Mouse (Mus musculus) adrenal gland, postnatal 14 days (tissue): Measurements from ENCODE around the gene Kifc1. TPM values are rescaled to one million over a fixed set of nuclear protein-coding genes. Genes with fewer than 3 reads are reported as not detected.

Experiments
- DNase-seq: peaks from one replicate; pipeline ENCODE4 v3.0.0; 2021; ENCODE audit warnings: mixed read lengths
- long read RNA-seq, 2 experiments: library from polyadenylated mRNA; stranded (forward); transcript quantifications; one replicate each; pipeline ENCODE4 v2.0.0; 2021
- total RNA-seq: library from RNA; stranded (reverse); gene quantifications from 2 replicates; pipeline ENCODE4 v1.2.3, GENCODE M21; 2021

Kifc1 gene
- 11.0 and 12.4 TPM in 2 replicates for total RNA-seq
- long read RNA-seq, experiment 1, transcript Kifc1-204 (11 exons, 2,357 nt): major isoform, 18 of 21 reads
- long read RNA-seq, experiment 1, partial matches to known transcripts: 0 of 21 reads
- long read RNA-seq, experiment 1, other reads (novel, unspliced or antisense): 3 of 21 reads
- long read RNA-seq, experiment 2, transcript Kifc1-204 (11 exons, 2,357 nt): major isoform, 5 of 9 reads
- long read RNA-seq, experiment 2, partial matches to known transcripts: 0 of 9 reads
- long read RNA-seq, experiment 2, other reads (novel, unspliced or antisense): 4 of 9 reads

DNA sequence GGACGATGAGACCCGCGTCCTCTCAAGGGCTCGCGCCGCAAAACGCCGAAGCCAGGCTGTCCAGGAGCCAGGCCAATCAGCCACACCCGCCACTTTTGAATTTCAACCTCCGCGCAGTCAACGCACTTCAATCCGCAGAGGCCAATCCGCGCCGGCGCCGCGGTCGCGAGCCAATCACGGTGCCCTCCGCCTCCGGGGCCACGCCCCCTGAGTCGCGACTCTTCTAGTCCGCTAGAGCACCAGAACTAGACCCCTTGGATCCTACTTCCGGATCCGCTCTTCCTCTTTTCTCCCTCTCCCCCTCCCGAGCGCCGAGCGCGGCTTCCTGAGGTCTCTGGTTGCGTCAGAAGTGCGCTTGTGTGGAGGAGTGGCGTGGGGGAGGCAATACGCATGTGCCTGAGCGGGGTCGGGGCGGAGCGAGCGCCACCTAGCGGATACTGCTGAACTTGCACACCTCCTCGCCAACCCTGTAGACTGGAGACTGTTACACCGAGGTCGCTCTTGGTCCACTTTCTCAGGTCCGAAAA, at the start of gene Kifc1:
Gene Kifc1 (minus strand): TSS at position 129 of the 527 bp plus-strand sequence.
- peak; percentile 99 for DNase-seq

DNA sequence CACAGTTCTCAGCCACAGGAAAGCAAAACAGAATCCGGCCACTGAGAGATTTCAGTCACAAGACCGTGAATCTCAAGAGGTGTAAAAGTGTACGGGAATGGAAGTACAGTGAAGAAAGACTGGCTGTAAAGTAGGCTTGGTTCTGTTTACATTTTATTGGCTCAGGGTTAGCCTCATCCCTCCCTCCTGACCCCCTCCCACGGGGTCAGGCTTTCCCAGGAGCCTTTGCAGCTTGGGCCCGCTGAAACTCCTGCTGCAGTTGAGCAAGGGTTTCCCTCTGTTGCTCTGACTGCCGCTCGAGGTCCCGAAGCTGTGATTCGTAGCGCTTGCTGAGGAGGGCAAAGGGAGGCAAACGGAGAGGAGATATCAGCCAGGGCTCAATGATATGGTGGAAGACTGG, 48.3 kb upstream of the Kifc1 start:
- no peak for DNase-seq

DNA sequence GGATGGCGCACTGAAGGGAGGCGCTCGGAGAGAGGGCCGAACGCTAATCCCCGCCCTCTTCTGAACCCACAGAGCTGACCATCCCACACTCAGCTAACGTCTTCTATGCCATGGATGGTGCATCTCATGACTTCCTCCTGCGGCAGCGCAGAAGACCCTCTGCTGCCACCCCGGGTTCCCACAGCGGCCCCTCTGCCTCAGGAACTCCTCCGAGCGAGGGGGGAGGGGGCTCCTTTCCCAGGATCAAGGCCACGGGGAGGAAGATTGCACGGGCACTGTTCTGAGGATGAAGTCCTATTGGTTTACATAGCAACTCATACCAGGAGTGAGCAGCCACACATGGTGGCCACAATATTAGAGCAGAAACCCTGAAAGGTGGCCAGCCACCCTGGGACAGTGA, 46.5 kb upstream of the Kifc1 start:
- no peak for DNase-seq

DNA sequence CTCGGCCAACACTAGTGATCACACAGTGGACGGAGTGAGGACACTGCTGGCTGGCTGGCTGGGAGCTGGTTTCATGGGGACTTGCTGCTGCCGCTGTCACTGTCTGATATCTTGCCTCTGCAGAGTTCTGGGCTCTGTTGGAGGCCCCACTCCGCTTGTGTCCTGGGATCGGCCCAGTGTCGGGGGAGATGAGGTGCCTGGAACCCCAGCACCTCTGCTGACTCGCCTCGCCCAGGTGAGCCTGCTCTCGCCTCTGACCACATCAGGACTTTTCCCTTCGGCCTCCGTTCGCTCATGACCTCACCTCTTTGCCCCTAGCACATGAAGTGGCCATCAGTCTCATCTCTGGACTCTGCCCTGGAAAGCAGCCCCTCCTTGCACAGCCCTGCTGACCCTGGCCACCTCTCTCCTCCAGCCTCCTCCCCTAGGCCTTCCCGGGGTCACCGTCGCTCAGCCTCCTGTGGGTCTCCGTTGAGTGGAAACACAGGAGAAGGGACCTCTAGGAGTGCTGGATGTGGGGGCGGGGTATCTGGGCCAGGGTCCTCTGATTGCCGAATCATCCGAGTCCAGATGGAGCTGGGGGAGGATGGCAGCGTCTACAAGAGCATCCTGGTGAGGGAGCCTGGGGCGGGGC, 45.1 kb upstream of the Kifc1 start:
- DNase-seq: no peak

DNA sequence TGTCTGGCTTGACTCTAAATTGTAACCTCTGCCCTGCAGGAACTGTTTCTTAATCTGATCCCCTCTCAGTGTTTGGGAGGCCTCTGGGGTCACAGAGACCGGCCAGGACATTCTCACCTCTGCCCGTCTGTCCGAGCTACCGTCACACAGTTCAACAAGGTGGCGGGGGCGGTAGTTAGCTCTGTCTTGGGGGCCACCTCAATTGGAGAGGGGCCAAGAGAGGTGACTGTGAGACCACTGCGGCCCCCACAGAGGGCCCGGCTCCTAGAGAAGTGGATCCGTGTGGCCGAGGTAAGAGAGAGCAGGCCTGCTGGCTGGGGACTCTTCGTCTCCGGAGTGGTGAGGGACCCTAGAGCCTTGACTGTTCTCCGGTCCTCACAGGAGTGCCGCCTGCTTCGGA, 42.5 kb upstream of the Kifc1 start:
- no peak for DNase-seq

DNA sequence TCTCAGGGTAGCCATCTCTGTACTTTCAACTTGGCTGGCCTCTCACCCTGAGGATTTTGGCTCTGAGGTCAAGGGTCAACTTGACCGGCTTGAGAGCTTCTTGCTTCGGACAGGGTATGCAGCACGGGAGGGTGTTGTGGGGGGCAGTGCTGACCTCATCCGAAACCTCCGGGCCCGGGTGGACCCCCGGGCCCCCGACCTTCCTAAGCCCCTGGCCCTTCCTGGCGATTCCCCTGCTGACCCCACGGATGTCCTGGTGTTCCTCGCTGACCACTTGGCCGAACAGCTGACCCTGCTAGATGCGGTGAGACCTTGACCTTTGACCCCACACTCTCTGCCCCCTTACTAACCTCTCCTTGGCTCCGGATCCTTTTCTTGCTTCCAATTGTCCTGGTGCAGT, 42.0 kb upstream of the Kifc1 start:
- no peak for DNase-seq

DNA sequence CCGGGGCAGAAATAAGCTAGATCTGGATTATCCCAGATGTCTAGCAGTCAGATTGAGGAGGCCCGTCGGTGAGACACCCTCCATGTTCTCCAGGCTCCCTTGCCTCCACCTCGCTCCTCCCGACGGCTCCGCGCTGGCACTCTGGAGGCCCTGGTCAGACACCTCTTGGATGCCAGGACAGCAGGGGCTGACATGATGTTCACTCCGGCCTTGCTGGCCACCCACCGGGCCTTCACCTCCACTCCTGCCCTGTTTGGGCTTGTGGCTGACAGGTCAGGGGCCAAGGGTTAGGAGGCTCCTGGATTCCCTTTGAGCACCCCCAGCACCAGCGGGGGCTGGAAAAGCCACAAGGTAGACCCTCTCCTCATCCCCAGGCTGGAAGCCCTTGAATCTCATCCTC, 41.5 kb upstream of the Kifc1 start:
- no peak for DNase-seq

DNA sequence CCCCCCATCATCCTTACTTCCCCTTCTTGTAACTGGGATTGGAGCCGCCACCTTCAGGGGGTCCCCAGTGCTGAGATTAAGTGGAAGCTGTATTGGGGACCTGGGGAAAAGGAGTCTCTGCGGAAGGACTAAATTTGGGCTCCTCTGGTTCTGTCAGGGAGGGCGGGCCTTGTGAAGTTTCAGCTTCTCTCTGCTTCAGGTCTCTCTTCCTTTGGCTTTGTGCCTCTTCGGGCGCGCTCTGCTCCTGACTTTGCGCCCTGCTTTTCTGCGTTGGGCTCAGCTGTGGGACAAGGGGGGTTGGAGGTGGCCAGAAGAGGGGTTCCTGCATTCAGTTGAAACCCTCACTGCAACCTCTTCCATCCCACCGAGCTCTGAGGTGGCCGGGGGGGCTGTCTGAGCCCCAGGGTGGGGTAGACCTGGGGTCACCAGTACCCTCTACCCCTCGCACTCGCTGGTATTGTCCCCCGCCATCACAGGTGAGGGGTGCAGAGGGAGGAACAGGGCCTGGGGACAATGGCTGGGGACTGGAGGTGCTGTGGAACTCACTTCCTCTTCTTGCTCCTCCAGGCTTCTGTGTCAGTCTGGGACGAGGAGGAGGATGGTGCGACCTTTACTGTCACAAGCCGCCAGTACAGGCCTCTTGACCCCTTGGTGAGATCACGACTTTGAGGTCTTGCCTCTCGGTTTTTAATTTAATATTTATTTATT, 40.9 kb upstream of the Kifc1 start:
- DNase-seq: peak; percentile 28

DNA sequence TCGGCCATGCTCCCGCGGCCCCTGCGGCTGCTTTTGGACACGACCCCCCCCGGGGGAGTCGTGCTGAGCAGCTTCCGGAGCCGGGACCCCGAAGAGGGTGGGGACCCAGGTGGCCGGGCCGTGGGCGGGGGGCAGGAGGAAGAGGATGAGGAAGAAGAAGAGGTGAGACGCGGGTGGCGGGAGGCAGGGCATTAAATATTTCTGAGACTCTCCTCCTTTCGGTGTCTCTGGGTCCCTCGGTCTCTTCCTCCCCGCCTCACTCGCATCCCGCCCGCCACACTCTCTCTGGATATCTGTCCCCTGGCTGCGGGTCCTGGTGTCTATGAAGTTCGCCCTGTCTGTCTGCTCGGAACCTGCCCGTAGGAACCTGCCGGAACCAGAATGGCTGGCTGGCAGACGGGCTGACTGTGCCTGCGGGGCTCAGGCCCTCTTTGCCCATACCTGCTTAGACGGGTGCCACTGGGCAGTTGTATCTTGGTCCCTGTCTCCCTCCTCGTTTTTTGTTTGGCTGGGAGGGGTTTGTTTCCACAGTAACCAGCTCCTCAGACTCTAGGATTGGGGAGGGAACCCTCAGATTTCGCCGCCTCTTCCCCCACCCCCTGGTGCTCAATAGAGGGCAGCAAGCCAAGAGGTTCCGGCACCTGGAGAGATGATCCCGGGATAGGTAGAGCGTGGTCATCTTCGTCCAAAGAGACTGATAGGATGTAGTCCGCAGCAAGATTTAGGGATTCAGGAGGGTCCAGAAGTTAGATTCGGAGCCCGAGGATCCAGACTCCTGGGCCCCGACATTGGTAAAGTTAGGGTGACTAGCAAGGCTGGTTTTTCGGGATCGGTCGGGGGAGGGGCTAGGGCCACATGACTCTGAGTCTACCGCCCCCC, 40.1 kb upstream of the Kifc1 start:
- peak; percentile 73 for DNase-seq

DNA sequence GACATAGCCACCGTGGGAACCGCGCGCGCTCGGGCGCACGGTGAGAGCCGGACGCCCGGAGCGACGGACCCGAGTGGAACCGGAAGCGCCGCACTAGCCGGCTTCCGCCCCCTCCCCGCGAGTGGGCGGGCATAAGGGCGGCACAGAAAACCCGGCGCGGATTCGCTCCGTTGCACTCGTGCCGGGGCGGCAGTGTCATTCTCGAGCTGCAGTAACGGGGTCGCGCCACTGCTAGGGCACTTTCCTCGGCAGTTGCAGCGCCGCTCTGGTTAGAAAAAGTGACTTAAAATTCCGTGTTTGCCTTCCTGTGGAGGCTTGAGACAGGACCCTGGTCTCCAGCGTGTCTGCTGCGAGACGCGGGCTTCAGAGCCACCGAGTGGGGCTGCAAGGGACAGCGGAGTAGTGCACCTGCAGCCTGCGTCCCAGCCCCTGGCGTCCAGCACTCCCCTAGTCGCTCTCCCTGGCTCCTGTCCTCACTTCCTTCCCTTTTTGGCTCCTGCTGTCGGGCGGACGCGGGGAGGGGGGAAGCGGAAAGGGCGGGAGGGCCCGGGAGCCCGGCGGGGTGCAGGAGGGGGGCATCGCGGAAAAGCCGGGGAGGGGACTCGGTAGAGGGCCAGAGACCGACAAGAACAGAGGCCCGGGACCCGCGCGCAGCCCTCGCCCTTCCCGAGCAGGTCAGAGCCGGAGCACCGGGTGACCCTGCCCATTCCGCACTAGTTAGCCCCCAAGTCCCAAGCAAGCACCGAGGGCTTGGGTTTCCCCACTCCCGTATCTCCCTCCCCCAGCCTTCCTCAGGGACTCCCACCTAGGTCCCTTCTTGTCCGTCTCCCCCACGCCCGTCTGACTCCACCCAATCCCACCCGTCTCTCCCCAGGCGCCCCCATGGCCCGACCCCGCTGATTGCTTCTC, 39.2 kb upstream of the Kifc1 start, which contains the start of gene Rgl2:
Gene Rgl2 (plus strand): TSS at position 173 of the 909 bp plus-strand sequence.
- DNase-seq: peak; percentile 97

DNA sequence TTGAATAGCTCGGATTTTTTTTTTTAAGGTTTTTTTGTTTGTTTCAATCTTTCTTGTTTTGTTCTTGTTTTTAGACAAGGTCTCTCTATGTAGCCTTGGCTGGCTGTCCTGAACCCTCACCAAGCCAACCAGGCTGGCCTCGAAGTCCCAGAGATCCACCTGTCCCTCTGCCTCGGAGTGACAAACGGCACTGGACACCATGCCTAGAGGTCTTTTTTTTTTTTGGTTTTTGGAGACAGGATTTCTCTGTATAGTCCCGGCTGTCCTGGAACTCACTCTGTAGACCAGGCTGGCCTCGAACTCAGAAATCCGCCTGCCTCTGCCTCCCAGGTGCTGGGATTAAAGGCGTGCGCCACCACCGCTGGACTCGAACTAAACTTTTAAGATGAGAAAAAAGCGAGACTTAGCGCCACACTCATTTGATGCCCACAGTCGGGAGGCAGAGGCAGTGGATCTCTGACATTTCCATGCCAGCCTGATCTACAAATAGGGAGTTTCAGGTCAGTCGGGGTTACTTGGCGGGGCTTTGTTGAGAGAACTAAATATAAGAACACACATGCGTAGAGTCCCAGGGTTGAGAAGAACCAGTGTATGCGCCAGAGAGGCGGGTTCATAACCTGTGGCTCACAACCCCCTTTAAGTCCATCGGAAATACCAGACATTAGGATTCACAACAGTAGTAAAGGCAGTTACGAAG, 37.9 kb upstream of the Kifc1 start:
- no peak for DNase-seq

DNA sequence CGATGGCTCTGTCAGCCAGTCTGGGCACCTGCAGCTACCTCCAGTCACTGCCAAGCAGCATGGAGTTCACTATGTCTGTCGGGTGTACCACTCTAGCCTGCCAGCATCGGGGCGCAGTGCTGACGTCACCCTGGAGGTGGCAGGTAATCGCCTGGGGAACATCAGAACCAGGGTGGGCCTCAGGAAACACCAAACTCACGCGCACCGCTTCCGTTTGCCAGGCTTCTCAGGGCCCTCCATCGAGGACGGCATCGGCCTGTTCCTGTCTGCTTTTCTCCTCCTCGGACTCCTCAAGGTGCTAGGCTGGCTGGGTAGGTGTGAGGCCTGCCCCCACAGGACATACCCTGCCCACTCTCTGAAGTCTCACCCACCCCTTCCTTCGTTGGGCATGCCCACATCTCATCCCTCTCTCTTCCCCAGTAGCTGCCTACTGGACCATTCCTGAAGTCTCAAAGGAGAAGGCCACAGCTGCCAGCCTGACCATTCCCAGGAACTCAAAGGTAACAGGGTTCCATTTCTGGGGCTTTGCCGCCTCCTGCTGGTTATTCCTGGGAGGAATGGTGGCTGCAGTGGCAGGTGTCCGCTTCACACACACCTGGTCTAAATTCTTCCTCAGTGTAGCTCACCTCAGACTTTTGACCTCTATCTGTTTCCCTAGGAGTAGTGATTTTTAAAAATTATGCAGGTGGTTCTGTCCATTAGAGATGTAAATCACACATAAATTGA, 35.9 kb upstream of the Kifc1 start:
- DNase-seq: no peak

DNA sequence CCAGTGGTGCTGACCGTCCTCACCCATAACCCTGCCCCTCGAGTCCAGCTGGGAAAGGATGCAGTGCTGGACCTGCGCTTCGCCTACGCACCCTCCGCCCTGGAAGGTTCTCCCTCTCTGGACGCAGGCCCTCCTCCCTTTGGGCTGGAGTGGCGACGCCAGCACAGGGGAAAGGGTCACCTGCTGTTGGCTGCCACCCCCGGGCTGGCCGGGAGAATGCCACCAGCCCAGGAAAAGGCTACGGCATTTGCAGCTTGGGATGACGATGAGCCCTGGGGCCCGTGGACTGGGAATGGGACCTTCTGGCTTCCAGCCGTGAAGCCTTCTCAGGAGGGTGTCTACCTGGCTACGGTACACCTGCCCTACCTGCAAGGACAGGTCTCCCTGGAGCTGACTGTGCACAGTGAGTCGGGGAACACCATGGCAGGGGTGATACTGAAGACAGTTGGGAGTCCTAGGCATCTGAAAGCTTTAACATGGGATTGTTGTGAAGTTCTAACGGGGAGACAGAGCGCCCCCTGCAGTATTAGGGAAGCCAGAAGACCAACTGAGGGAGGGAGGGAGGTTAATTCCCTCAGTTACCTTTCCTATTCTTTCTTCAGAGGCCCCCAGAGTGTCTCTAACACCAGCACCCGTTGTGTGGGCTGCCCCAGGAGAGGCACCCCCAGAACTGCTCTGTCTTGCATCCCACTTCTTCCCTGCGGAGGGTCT, 35.1 kb upstream of the Kifc1 start:
- DNase-seq: no peak

DNA sequence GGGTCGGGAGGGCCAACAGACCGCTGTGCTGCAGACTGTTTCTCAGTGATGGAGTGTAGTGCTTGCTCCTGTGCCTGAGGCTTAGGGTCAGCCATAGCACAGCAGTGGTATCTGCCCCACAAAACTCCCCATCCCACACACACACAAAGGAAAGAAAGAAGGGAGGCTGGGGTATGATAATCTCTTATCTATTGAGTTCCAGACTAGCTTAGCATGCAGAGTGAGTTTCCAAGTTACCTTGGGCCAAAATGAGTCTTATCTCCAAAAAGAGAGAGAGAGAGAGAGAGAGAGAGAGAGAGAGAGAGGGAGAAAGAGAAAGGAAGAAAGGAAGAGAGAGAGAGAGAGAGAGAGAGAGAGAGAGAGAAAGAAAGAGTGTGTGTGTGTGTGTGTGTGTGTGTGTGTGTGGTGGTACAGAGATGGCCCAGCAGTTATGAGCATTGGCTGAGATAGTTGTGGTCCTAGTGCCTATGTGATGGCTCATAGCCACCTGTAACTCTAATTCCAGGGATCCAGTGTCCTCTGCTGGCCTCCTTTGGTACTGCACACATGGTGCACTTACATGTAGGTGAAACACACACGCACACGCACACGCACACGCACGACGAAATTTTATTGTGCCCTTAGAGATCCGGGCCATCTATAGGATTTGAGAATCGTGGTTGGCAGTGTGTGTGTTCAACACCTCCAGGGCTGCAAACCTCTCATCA, 34.3 kb upstream of the Kifc1 start:
- peak; percentile 70 for DNase-seq

DNA sequence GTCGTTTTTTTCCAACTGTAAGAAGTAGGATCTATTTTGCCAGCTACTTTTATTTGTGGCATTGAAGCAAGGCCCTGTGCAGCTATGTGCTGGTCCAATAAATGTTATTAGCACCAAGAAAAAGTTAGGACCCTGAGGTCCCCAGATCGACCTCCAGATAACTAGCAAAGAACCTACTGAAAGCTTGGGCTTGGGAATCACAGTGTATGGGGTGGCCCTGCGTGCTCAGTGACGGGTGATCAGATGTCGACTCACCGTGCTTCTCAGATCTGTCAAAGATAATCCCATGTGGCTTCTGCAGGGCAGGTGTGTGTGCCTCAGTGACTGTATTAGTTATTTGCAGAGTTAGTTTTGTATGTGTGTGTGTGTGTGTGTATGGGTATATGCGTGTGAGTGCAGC, 30.9 kb upstream of the Kifc1 start:
- DNase-seq: no peak

DNA sequence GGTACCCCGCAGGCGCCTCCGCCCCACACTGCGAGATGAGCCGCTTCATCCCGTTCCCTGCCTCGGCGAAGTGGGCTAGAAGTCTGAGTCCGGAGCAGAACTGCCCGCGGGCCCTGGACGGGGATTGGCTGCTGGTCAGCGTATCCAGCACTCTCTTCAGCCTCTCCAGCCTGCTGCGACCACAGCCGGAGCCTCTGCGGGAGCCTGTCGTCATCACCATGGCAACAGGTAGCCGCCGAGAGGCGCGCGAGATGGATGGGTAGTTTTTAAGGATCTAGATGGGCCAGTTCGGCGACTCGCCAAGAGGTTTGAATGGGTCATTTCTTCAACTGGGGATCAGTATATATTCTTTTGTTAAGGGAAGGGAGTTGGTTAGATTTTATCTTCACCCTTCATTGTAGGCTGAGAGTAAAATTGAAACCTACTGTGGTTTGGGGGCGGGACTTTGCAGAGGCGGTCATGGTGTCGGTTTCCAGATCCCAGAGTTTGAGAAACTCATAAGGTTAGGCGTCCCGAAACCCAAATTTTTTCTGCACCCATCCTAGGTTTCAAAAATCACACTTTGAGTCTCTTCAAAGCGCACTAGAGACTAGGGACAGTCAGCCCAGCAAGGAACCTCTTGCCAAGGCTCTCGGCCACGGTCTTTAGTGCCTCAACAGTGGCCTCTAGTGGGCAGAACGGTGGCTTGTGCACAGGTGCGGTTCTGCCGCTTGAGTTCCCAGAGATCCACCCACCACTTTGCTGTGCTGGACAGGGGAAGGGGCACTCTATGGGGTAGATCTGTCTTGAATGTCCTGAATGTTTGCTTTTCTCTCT, 30.0 kb upstream of the Kifc1 start:
- DNase-seq: peak; percentile 90
